Mouse (Mus musculus): ENCODE results near the gene Zfp710. TPM values are rescaled to one million over a fixed set of nuclear protein-coding genes. Genes with fewer than 3 reads are reported as not detected.

The Zfp710 gene
- polyA plus RNA-seq, 1 experiment = 45.3 TPM

- Histone ChIP-seq H3K4me3 (ENCODE audit: extremely low read depth, insufficient read depth, insufficient read length) (no peak overlapping the region), H3K27ac (ENCODE audit: insufficient read depth, low read length) (no peak overlapping the region; the same call in 1 of the 2 replicates), H3K4me1 (ENCODE audit: control insufficient read depth, insufficient read depth, insufficient read length) (peaks cover 40% of the 10 kb centered on the region; the same call in 1 of the 2 replicates), H3K27me3 (ENCODE audit: control insufficient read depth, insufficient read depth, low read length) (no peaks in the 10 kb centered on the region), H3K36me3 (ENCODE audit: control insufficient read depth, insufficient read depth, low read length) (peaks cover 1% of the 10 kb centered on the region; the same call in 1 of the 2 replicates)
- 34% methylated on average over 13 of the region's 13 CpGs for WGBS
- no peak for DNase-seq (ENCODE audit: low read depth in 1 of 2, low spot score in 2 of 2)
- TF ChIP-seq CTCF (IDR thresholded peaks at IDR 0.05; ENCODE audit: extremely low read depth, insufficient read depth, insufficient read length, insufficient replicate concordance) (no peak), POLR2A (IDR thresholded peaks at IDR 0.05; ENCODE audit: low read depth, low read length) (no peak)
Observed at GRCm38 (mm10) chr7:80069615-80070327, 45.2 kb downstream of the Zfp710 start.

- no peak for DNase-seq (ENCODE audit: low read depth in 1 of 2, low spot score in 2 of 2)
- Histone ChIP-seq H3K4me3 (ENCODE audit: extremely low read depth, insufficient read depth, insufficient read length) (no peak overlapping the region), H3K27me3 (ENCODE audit: control insufficient read depth, insufficient read depth, low read length) (no peaks in the 10 kb centered on the region), H3K27ac (ENCODE audit: insufficient read depth, low read length) (no peak overlapping the region), H3K4me1 (ENCODE audit: control insufficient read depth, insufficient read depth, insufficient read length) (peaks cover 44% of the 10 kb centered on the region; the same call in 1 of the 2 replicates), H3K36me3 (ENCODE audit: control insufficient read depth, insufficient read depth, low read length) (peaks cover 1% of the 10 kb centered on the region; the same call in 1 of the 2 replicates)
- TF ChIP-seq POLR2A (IDR thresholded peaks at IDR 0.05; ENCODE audit: low read depth, low read length) = no peak
- TF ChIP-seq CTCF (IDR thresholded peaks at IDR 0.05; ENCODE audit: extremely low read depth, insufficient read depth, insufficient read length, insufficient replicate concordance) = no peak
- WGBS = 88% methylated on average over 9 of the region's 9 CpGs
Observed at GRCm38 (mm10) chr7:80071209-80071608, 46.6 kb downstream of the Zfp710 start.

- Histone ChIP-seq H3K4me1 (ENCODE audit: control insufficient read depth, insufficient read depth, insufficient read length) (peaks cover 49% of the 10 kb centered on the region; the same call in 1 of the 2 replicates), H3K27ac (ENCODE audit: insufficient read depth, low read length) (no peak overlapping the region), H3K36me3 (ENCODE audit: control insufficient read depth, insufficient read depth, low read length) (peaks cover 1% of the 10 kb centered on the region; the same call in 1 of the 2 replicates), H3K4me3 (ENCODE audit: extremely low read depth, insufficient read depth, insufficient read length) (no peak overlapping the region), H3K27me3 (ENCODE audit: control insufficient read depth, insufficient read depth, low read length) (no peaks in the 10 kb centered on the region)
- DNase-seq (ENCODE audit: low read depth in 1 of 2, low spot score in 2 of 2) = no peak
- WGBS = 82% methylated on average over 6 of the region's 6 CpGs
- TF ChIP-seq CTCF (IDR thresholded peaks at IDR 0.05; ENCODE audit: extremely low read depth, insufficient read depth, insufficient read length, insufficient replicate concordance) (no peak), POLR2A (IDR thresholded peaks at IDR 0.05; ENCODE audit: low read depth, low read length) (no peak)
Observed at GRCm38 (mm10) chr7:80072297-80072696, 47.7 kb downstream of the Zfp710 start.

GRCm38 (mm10) chr7:80073506-80073905 is 48.9 kb downstream of the Zfp710 start:
- Histone ChIP-seq H3K27ac (ENCODE audit: insufficient read depth, low read length) (peak overlapping the region; percentile 29), H3K4me1 (ENCODE audit: control insufficient read depth, insufficient read depth, insufficient read length) (peaks cover 51% of the 10 kb centered on the region; the same call in 1 of the 2 replicates), H3K27me3 (ENCODE audit: control insufficient read depth, insufficient read depth, low read length) (no peaks in the 10 kb centered on the region), H3K4me3 (ENCODE audit: extremely low read depth, insufficient read depth, insufficient read length) (no peak overlapping the region), H3K36me3 (ENCODE audit: control insufficient read depth, insufficient read depth, low read length) (peaks cover 1% of the 10 kb centered on the region; the same call in 1 of the 2 replicates)
- TF ChIP-seq CTCF (IDR thresholded peaks at IDR 0.05; ENCODE audit: extremely low read depth, insufficient read depth, insufficient read length, insufficient replicate concordance) (no peak), POLR2A (IDR thresholded peaks at IDR 0.05; ENCODE audit: low read depth, low read length) (no peak)
- DNase-seq (ENCODE audit: low read depth in 1 of 2, low spot score in 2 of 2) = no peak
- WGBS = 79% methylated on average over 8 of the region's 8 CpGs

- H3K4me1 ChIP-seq (ENCODE audit: control insufficient read depth, insufficient read depth, insufficient read length) = peaks cover 46% of the 10 kb centered on the region
- H3K36me3 ChIP-seq (ENCODE audit: control insufficient read depth, insufficient read depth, low read length) = peaks cover 1% of the 10 kb centered on the region; the same call in 1 of the 2 replicates
- H3K4me3 ChIP-seq (ENCODE audit: extremely low read depth, insufficient read depth, insufficient read length) = no peak overlapping the region
- H3K27ac ChIP-seq (ENCODE audit: insufficient read depth, low read length) = peak overlapping the region; percentile 88
- 7% methylated on average over 5 of the region's 5 CpGs for WGBS
- TF ChIP-seq POLR2A (IDR thresholded peaks at IDR 0.05; ENCODE audit: low read depth, low read length) (no peak), CTCF (IDR thresholded peaks at IDR 0.05; ENCODE audit: extremely low read depth, insufficient read depth, insufficient read length, insufficient replicate concordance) (no peak)
- no peaks in the 10 kb centered on the region for H3K27me3 ChIP-seq (ENCODE audit: control insufficient read depth, insufficient read depth, low read length)
- DNase-seq (ENCODE audit: low read depth in 1 of 2, low spot score in 2 of 2) = peak; percentile 69 to 82
Observed at GRCm38 (mm10) chr7:80074921-80075441, 50.4 kb downstream of the Zfp710 start.

- H3K4me3 ChIP-seq (ENCODE audit: extremely low read depth, insufficient read depth, insufficient read length) = no peak overlapping the region
- no peaks in the 10 kb centered on the region for H3K27me3 ChIP-seq (ENCODE audit: control insufficient read depth, insufficient read depth, low read length)
- peak overlapping the region; percentile 88 for H3K27ac ChIP-seq (ENCODE audit: insufficient read depth, low read length)
- TF ChIP-seq POLR2A (IDR thresholded peaks at IDR 0.05; ENCODE audit: low read depth, low read length) (no peak), CTCF (IDR thresholded peaks at IDR 0.05; ENCODE audit: extremely low read depth, insufficient read depth, insufficient read length, insufficient replicate concordance) (no peak)
- DNase-seq (ENCODE audit: low read depth in 1 of 2, low spot score in 2 of 2) = no peak
- peaks cover 39% of the 10 kb centered on the region for H3K4me1 ChIP-seq (ENCODE audit: control insufficient read depth, insufficient read depth, insufficient read length)
- WGBS = 75% methylated on average over 4 of the region's 4 CpGs
- peaks cover 4% of the 10 kb centered on the region for H3K36me3 ChIP-seq (ENCODE audit: control insufficient read depth, insufficient read depth, low read length)
Observed at GRCm38 (mm10) chr7:80075946-80076583, 51.5 kb downstream of the Zfp710 start.
